Mouse (Mus musculus) hematopoietic multipotent progenitor cell, adult 10-12 weeks (in vitro differentiated cells): ENCODE data around the gene Angptl1. TPM values are rescaled to one million over a fixed set of nuclear protein-coding genes. Genes with fewer than 3 reads are reported as not detected.

Experiments
- polyA plus RNA-seq: library from polyadenylated mRNA; stranded (reverse); fragments of >175 nt; gene quantifications from 2 replicates; pipeline ENCODE4 v1.2.3, GENCODE M21; 2012; ENCODE audit warnings: low replicate concordance

Angptl1 gene
- not detected in 2 replicates for polyA plus RNA-seq

GRCm38 (mm10) chr1:156838177-156838576 is at the start of gene Angptl1:
Gene Angptl1, plus strand, starts transcription at chr1:156838562.

Other genes with a start within 250 kb of the Angptl1 start
- gene Tor3a, start 164.2 kb upstream of the Angptl1 start, polyA plus RNA-seq: 35.5 and 87.3 TPM in 2 replicates
- gene Fam20b, start 119.5 kb upstream of the Angptl1 start, polyA plus RNA-seq: 5.3 and 6.1 TPM in 2 replicates
- 157 and 329 TPM in 2 replicates for gene Ralgps2, start 101.1 kb downstream of the Angptl1 start, polyA plus RNA-seq